Mouse (Mus musculus) stomach, postnatal 0 days (tissue): ENCODE results near the gene Krtap16-1.

Source experiments
- CTCF ChIP-seq: IDR thresholded peaks from 2 replicates; pipeline ENCODE4 v1.5.1; 2016; ENCODE audit warnings: antibody characterized with exemption, low read depth, mild to moderate bottlenecking, moderate library complexity
- EP300 ChIP-seq: optimal IDR thresholded peaks from 2 replicates; pipeline ENCODE3; 2016; ENCODE audit warnings: antibody characterized with exemption

GRCm38 (mm10) chr11:99994384-99994661, 7.9 kb upstream of the Krtap16-1 start:
- TF ChIP-seq CTCF (no peak), EP300 (no peak)
